Mouse (Mus musculus) heart, postnatal 4 days (tissue): Measurements from ENCODE around the gene Sctr. TPM values are rescaled to one million over a fixed set of nuclear protein-coding genes. Genes with fewer than 3 reads are reported as not detected.

Source experiments
- DNase-seq: peaks from one replicate; pipeline ENCODE4 v3.0.0; 2021
- total RNA-seq, 2 experiments: library from RNA; stranded (reverse); gene quantifications; 2 replicates each; pipeline ENCODE4 v1.2.3; 2021

Sctr gene
- total RNA-seq, 2 experiments from 2014 or later = 0.14 TPM; not detected in 1

DNA sequence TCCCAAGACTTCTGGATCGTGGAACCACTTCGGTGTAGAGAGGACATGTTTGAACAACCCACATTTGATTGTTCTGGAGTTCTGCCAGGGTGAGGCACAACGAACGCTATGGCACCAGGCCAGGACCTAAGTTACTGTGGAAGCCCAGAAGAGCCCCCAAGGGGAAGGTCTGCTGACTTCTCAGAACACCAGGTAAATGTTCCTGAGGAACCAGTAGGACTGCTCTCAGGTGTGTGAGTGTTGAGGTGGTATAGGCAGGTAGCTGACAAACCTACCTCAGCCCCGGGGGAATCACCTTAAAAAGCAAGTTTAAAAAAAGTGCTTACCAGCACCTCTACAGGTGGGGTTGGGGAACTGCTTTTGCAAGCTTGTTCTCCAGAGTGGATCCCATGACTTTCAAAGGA lies 98.9 kb downstream of the Sctr start:
- DNase-seq = peak; percentile 21

DNA sequence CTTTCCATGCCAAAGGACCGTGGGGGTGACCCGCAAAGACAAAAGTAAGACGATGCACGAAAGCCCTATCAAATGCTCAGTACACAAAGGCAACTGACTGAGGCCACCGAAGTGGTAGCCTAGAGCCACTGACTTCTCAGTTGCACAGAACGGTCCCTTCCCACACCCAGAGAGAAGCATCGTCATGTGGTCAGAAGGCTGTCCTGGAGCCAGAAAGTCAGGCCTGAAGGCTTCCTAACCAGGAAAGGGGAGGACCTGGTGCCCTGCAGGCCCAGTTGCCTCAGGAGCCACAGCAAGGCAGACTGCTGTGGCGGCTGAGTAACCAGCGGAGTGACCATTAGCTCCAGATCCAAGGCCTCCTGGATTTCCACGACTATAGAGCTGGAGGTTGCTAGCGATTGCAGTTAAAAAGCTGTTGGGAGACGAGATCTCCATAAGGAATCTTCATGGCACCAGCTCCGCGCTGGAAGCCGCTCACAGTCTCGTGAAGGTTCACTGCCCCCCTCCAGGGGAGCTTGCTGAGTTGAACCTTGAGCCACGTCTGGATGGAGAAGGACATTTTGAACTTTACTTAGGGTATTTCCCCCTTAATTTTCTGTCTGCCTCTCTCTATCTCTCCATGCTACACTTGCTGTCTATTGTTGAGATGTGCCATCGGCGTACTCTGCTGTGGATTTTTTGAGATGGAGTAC lies 103.2 kb downstream of the Sctr start:
- no peak for DNase-seq

DNA sequence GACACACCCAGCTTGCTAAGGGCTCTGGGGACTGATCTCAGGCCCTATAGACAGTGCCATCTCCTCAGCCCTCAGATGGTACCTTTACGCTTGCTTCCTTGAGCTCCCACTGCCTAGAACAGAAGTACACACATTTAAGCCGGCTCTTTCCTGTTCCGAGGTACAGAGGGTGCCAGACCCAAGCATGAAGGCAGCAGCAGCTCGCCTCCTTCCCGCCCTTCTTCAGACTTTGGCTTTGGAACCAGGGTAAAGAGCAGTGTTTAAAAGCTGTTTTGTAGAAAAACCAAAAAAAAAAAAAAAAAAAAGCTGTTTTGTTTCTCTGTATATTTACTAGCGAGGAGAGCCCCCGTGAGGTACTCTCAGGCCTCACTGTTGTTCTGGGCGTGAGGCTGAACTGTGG lies 105.1 kb downstream of the Sctr start:
- DNase-seq = no peak

DNA sequence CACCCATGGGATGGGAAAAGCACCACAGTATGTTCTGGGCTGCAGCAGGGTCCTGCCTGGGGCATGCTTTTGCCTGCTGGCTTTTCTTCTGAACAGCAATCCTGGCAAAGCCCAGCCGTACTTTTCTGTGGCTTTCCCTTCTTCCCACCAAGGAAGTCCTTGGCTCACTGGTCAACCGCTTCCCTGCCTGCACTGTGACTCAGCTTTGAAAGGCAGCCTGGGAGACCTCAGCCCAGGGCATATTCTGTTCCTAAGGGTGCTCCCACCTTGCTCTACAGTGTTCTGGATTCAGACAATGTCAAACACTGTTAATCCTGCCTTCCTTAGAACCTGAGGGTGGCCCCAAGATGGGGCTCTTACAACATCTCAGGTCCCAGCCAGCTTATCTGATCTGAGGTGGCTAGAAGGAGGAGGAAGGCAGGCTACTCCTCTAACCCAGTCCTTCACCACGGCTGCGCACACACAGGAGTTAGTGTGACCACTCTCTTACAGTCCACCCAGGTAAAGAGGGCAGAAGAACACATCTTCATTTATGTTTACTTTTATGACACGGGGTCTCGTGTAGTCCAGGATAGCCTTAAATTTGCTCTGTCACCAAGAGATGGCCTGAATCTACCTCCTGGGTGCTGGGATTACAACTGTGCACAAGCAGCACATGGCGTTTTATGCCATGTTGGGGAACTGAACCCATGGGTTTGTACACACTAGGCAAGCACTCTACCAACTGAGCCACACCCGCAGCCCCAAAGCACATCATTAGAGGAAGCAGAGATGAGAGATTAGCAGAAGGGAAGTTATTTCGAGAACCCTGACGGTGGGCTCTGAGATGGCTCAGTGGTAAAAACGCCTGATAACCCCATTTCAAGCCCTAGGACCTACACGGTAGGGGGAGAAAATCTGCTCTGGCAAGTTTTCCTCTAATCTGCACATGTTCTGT lies 105.8 kb downstream of the Sctr start:
- DNase-seq = no peak

Other genes starting within 250 kb of the Sctr start
- 10 to 100 TPM; 25.3 to 26.9 TPM for gene Ptpn4, start 169.3 kb upstream of the Sctr start, total RNA-seq
- gene Tmem177, start 93.7 kb upstream of the Sctr start, total RNA-seq = 1 to 10 TPM; 7.3 to 8.3 TPM
- gene Cfap221, start 9.7 kb upstream of the Sctr start, total RNA-seq = not detected
- gene Tmem37, start 67.2 kb downstream of the Sctr start, total RNA-seq = 1 to 10 TPM; 3.6 to 5.5 TPM
- gene Dbi, start 114.2 kb downstream of the Sctr start, total RNA-seq = 100 to 1,000 TPM; 404 to 419 TPM
- gene 3110009E18Rik, start 114.3 kb downstream of the Sctr start, total RNA-seq = 10 to 100 TPM in 1 of 2 experiments, 1 to 10 TPM in 1; 6.6 to 10.3 TPM